Mouse (Mus musculus): ENCODE measurements at regions not wholly inside any gene's neighbourhood (a gene's known extent, or its start where the extent isn't known, plus 50 kb on each side); places are given as distances from the start of the nearest gene placed in this dataset.

DNA sequence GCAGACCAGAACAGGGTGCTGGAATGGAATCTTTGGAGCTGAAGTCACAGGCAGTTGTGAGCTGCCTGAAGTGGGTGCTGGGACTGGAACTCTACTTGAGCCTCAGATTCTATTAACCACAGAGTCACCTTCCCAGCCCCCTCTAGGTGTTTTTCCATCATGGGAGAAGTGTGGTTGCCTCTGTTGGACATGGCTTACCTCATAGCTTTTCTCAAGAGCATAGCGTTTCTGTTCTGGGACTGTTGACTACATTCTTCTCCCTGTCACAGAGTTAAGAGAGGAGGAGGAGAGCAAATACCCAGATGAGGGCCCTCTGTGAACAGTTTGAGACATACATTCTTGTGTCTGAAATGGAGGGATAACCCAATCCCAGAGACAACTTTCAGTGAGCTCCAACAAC lies 81.5 kb upstream of the Tas2r119 start:
- TF ChIP-seq EP300 (IDR thresholded peaks at IDR 0.05; ENCODE audit: low read depth), result no peak
- ATAC-seq (no peak), DNase-seq (no peak)
- H3K4me3 ChIP-seq (ENCODE audit: low read depth, low read length), result no peak overlapping the region
- H3K27ac ChIP-seq (ENCODE audit: low read depth), result no peak overlapping the region
- H3K27me3 ChIP-seq (ENCODE audit: insufficient read depth, low read length), result no peaks in the 10 kb centered on the region
- no peaks in the 10 kb centered on the region for H3K4me1 ChIP-seq (ENCODE audit: insufficient read depth)
- H3K4me2 ChIP-seq (ENCODE audit: low read depth, low read length), result no peak overlapping the region
- no peaks in the 10 kb centered on the region for H3K36me3 ChIP-seq (replicated peaks; ENCODE audit: insufficient read depth, low read length)
- H3K9ac ChIP-seq (replicated peaks), result no peak overlapping the region
- WGBS (ENCODE audit: insufficient replicate concordance), result 47% methylated on average over 1 of the region's 1 CpGs
- no peaks in the 10 kb centered on the region for H3K9me3 ChIP-seq (ENCODE audit: low read length)

DNA sequence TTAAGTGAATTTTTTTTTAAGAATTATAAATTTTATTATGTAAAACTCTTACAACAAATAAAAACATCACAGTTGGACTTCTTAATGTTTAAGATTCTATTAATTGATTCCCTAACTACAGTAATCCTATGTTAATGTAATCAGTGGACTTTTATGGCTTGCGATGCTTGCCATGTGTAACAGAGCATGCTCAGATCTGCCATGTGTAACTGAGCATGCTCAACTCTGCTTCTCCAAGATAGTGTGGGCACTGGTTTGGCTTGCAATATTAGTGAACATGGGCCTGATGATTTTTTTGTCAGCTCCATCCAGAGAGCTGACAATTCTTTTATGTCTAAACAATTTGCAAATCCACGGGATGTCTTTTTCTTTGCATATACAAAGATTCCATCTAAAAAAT lies 66.4 kb upstream of the Tas2r119 start:
- DNase-seq (no peak), ATAC-seq (no peak)
- no peak overlapping the region for H3K27ac ChIP-seq (ENCODE audit: low read depth)
- H3K36me3 ChIP-seq (replicated peaks; ENCODE audit: insufficient read depth, low read length), result no peaks in the 10 kb centered on the region
- TF ChIP-seq EP300 (IDR thresholded peaks at IDR 0.05; ENCODE audit: low read depth) (no peak), CTCF (IDR thresholded peaks at IDR 0.05; ENCODE audit: low read depth) (no peak)
- no peaks in the 10 kb centered on the region for H3K4me1 ChIP-seq (ENCODE audit: insufficient read depth)
- no peak overlapping the region for H3K9ac ChIP-seq (replicated peaks)
- 76% methylated on average over 2 of the region's 2 CpGs for WGBS (ENCODE audit: insufficient replicate concordance)
- H3K27me3 ChIP-seq (ENCODE audit: insufficient read depth, low read length), result no peaks in the 10 kb centered on the region
- no peaks in the 10 kb centered on the region for H3K9me3 ChIP-seq (ENCODE audit: low read length)
- H3K4me2 ChIP-seq (ENCODE audit: low read depth, low read length), result no peak overlapping the region
- H3K4me3 ChIP-seq (ENCODE audit: low read depth, low read length), result no peak overlapping the region

Measured in liver, postnatal 0 days (tissue).